Mouse (Mus musculus) myocyte (in vitro differentiated cells): ENCODE data around the gene Rtp3.

Experiments
- MAX ChIP-seq: IDR thresholded peaks from one replicate; pipeline ENCODE4 v1.6.1; 2011; ENCODE audit warnings: low read depth, mild to moderate bottlenecking, control low read depth
- MYOD1 ChIP-seq, 3 experiments: IDR thresholded peaks; one replicate each; pipeline ENCODE4 v1.6.1; 2011; ENCODE audit warnings: control low read depth in 2 of 3, low read depth in 2 of 3, mild to moderate bottlenecking in 2 of 3, moderate library complexity in 1 of 3; ENCODE audit not compliant: insufficient read length in 2 of 3, control insufficient read depth in 1 of 3
- MYOG ChIP-seq, 3 experiments: IDR thresholded peaks; one replicate each; pipeline ENCODE4 v1.6.1; 2011; ENCODE audit warnings: control low read depth in 2 of 3, low read depth in 2 of 3, mild to moderate bottlenecking in 2 of 3; ENCODE audit not compliant: insufficient read length in 2 of 3, control insufficient read depth in 1 of 3, insufficient read depth in 1 of 3
- POLR2A ChIP-seq: IDR thresholded peaks from one replicate; pipeline ENCODE4 v1.6.1; 2011; ENCODE audit warnings: low read depth, mild to moderate bottlenecking, control low read depth, moderate library complexity; ENCODE audit not compliant: insufficient read length
- POLR2AphosphoS2 ChIP-seq: IDR thresholded peaks from one replicate; pipeline ENCODE4 v1.6.1; 2011; ENCODE audit warnings: low read depth, control low read depth; ENCODE audit not compliant: insufficient read length
- TCF12 ChIP-seq: IDR thresholded peaks from one replicate; pipeline ENCODE4 v1.6.1; 2011; ENCODE audit warnings: mild to moderate bottlenecking, control low read depth; ENCODE audit not compliant: poor library complexity, insufficient read depth, severe bottlenecking
- TCF3 ChIP-seq: IDR thresholded peaks from one replicate; pipeline ENCODE4 v1.6.1; 2011; ENCODE audit warnings: low read depth, control low read depth; ENCODE audit not compliant: insufficient read length
- USF1 ChIP-seq: IDR thresholded peaks from one replicate; pipeline ENCODE4 v1.6.1; 2011; ENCODE audit warnings: low read depth, mild to moderate bottlenecking, control low read depth, moderate library complexity

GRCm38 (mm10) chr9:110945926-110946325, 44.5 kb downstream of the Rtp3 start, which contains the start of gene Tdgf1:
- no peak for TF ChIP-seq TCF3
- TF ChIP-seq POLR2A, result no peak
- no peak for TF ChIP-seq MYOG (IDR thresholded peaks at IDR 0.05; ENCODE audit: control insufficient read depth in 1 of 3, insufficient read depth in 1 of 3, insufficient read length in 2 of 3, low read depth in 2 of 3)
- TF ChIP-seq MYOD1 (IDR thresholded peaks at IDR 0.05; ENCODE audit: control insufficient read depth in 1 of 3, insufficient read length in 2 of 3, low read depth in 2 of 3), result no peak
- TF ChIP-seq TCF12, result no peak
- no peak for TF ChIP-seq USF1
- TF ChIP-seq POLR2AphosphoS2, result no peak
- no peak for TF ChIP-seq MAX
